Mouse (Mus musculus) brain, embryonic 14.5 days (tissue): ENCODE results near the gene Ercc1.

Source experiments
- CTCF ChIP-seq: fragments of 200-500 bp; IDR thresholded peaks from 2 replicates; pipeline ENCODE4 v1.5.1; 2012; ENCODE audit warnings: inconsistent platforms, mild to moderate bottlenecking, moderate library complexity, borderline replicate concordance; ENCODE audit not compliant: insufficient read depth, insufficient read length; ENCODE audit errors: extremely low read depth
- POLR2A ChIP-seq: fragments of 200-500 bp; IDR thresholded peaks from 2 replicates; pipeline ENCODE4 v1.6.1; 2012; ENCODE audit warnings: mild to moderate bottlenecking, inconsistent platforms, borderline replicate concordance; ENCODE audit not compliant: poor library complexity, insufficient read depth, insufficient read length, severe bottlenecking; ENCODE audit errors: extremely low read depth

DNA sequence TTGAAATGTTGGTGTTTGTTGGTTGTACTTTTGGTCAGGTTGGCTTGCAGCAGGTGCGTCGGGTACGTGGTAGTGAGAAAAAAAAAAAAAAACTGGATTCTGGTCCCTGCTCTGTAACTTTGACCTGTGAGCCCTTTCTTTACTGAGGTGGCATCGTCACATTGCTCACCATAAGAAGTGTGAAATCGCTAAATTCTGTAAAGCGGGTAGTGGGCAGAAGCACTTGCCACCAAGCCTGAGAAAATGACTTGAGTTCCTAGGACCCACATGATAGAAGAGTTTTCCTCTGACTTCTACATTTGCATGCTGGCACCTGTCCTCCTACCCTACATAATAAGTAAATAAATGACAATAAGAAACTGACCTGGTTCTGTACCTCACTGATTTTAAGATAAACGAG lies 23.9 kb upstream of the Ercc1 start:
- TF ChIP-seq CTCF: no peak
- no peak for TF ChIP-seq POLR2A
